Mouse (Mus musculus) ES-Bruce4 (cell line): ENCODE results near the gene Olfr127.

Experiments
- CTCF ChIP-seq: IDR thresholded peaks from one replicate; pipeline ENCODE4 v1.8.1; 2011; ENCODE audit warnings: low read depth, low read length
- EP300 ChIP-seq: IDR thresholded peaks from 2 replicates; pipeline ENCODE4 v1.6.1; 2011; ENCODE audit warnings: low read depth, low read length; ENCODE audit not compliant: insufficient read depth
- POLR2A ChIP-seq: IDR thresholded peaks from one replicate; pipeline ENCODE4 v1.8.1; 2011; ENCODE audit warnings: low read length; ENCODE audit not compliant: insufficient read depth

DNA sequence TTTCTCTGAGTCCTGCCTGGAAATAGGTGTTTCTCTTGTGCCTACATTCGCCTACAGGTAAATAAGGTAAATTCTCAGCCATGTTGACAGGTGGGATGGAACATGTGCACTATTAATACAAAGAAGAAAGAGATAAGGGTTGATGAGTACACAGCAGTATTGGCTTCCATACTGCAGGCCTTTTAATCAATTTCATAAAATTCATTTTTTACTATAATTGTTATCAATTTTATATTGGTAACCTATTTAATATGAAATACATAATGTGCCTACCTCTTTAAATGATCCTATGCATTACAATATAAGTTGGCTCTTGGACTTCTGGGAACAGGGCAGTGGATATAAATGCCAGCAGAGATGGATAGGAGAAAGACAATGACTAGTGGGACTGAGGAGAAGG, at the start of gene Olfr127:
- no peak for TF ChIP-seq CTCF
- no peak for TF ChIP-seq POLR2A
- TF ChIP-seq EP300: no peak
